Mouse (Mus musculus) bone marrow macrophage, adult 2 months (primary cell): ENCODE data around the gene CN725425.

Source experiments
- CTCF ChIP-seq: IDR thresholded peaks from 2 replicates; pipeline ENCODE4 v1.5.1; 2012; ENCODE audit warnings: low read depth, mild to moderate bottlenecking, low read length, moderate library complexity
- POLR2A ChIP-seq: IDR thresholded peaks from 2 replicates; pipeline ENCODE4 v1.6.1; 2012; ENCODE audit warnings: mild to moderate bottlenecking, low read depth, low read length, borderline replicate concordance

DNA sequence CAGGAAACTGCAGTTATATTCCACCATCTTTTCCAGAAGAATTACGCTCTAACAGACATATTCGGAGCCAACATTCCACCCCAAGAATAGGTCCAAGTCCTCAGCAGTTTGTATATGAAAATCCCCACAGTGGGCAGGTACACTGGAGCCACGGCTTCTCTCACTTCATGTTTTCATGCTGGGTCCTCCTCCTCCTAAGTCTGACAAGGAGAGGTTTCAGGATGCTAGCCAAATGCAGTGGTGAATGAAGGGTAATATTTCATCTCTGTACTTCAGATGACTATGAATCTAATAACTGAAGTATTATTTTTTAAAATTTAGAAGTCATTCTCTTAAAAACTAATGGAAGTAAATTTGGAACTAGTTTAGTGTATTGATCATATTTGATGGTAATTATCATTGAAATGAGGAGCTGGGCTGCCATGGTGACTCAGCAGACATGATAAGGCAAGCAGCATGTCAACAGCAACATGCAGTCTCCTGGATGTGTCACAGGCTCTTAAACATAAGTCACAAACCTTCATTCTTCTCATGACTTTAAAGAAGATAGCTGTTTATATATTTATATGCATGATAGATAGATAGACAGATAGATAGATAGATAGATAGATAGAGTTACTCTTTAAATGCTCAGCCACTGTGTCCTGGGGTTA, 41.5 kb downstream of the CN725425 start:
- TF ChIP-seq CTCF (no peak), POLR2A (no peak)
